Mouse (Mus musculus) midbrain, embryonic 15.5 days (tissue): ENCODE data around the gene Myo18a. TPM values are rescaled to one million over a fixed set of nuclear protein-coding genes. Genes with fewer than 3 reads are reported as not detected.

Experiments used
- ATAC-seq: fragments of 200-750 bp; cut with Nextera tagmentation; replicated peaks from 2 replicates; pipeline ENCODE4 v1.8.0; 2017; ENCODE audit warnings: moderate TSS enrichment
- H3K27ac ChIP-seq: fragments of 300-500 bp; sonication (generic); 2 replicates; pipeline ENCODE4 v1.5.1; 2015; ENCODE audit warnings: mild to moderate bottlenecking, inconsistent platforms
- H3K27me3 ChIP-seq: fragments of 300-500 bp; sonication (generic); replicated peaks from 2 replicates; pipeline ENCODE4 v1.6.1; 2015; ENCODE audit warnings: inconsistent platforms
- H3K36me3 ChIP-seq: fragments of 300-500 bp; sonication (generic); replicated peaks from 2 replicates; pipeline ENCODE4 v1.6.1; 2015; ENCODE audit warnings: inconsistent platforms
- H3K4me1 ChIP-seq: fragments of 300-500 bp; sonication (generic); 2 replicates; pipeline ENCODE4 v1.6.1; 2015; ENCODE audit warnings: inconsistent platforms
- H3K4me2 ChIP-seq: fragments of 300-500 bp; sonication (generic); 2 replicates; pipeline ENCODE4 v1.6.1; 2015; ENCODE audit warnings: inconsistent platforms, mild to moderate bottlenecking, moderate library complexity
- H3K4me3 ChIP-seq: fragments of 300-500 bp; sonication (generic); 2 replicates; pipeline ENCODE4 v1.5.1; 2015; ENCODE audit warnings: mild to moderate bottlenecking, inconsistent platforms
- H3K9ac ChIP-seq: fragments of 300-500 bp; sonication (generic); 2 replicates; pipeline ENCODE4 v1.6.1; 2015; ENCODE audit warnings: mild to moderate bottlenecking, inconsistent platforms
- H3K9me3 ChIP-seq: fragments of 300-500 bp; sonication (generic); 2 replicates; pipeline ENCODE4 v1.6.1; 2016; ENCODE audit warnings: inconsistent platforms
- WGBS: fragments of 180-500 bp; shearing (Covaris S2); methylation state at CpG from one replicate; pipeline ENCODE4 v1.1.7; 2015; ENCODE audit warnings: mixed read lengths; 5-methylcytosine and 5-hydroxymethylcytosine counted together
- polyA plus RNA-seq: library from polyadenylated mRNA; unstranded; fragments of >200 nt; fragmentation: Nextera tagmentation; extraction: Ambion mirVana; gene quantifications from 2 replicates; pipeline ENCODE4 v1.2.1, GENCODE M21; 2015

Myo18a gene
- polyA plus RNA-seq, 1 experiment from 2014 or later, result 58.5 TPM

DNA sequence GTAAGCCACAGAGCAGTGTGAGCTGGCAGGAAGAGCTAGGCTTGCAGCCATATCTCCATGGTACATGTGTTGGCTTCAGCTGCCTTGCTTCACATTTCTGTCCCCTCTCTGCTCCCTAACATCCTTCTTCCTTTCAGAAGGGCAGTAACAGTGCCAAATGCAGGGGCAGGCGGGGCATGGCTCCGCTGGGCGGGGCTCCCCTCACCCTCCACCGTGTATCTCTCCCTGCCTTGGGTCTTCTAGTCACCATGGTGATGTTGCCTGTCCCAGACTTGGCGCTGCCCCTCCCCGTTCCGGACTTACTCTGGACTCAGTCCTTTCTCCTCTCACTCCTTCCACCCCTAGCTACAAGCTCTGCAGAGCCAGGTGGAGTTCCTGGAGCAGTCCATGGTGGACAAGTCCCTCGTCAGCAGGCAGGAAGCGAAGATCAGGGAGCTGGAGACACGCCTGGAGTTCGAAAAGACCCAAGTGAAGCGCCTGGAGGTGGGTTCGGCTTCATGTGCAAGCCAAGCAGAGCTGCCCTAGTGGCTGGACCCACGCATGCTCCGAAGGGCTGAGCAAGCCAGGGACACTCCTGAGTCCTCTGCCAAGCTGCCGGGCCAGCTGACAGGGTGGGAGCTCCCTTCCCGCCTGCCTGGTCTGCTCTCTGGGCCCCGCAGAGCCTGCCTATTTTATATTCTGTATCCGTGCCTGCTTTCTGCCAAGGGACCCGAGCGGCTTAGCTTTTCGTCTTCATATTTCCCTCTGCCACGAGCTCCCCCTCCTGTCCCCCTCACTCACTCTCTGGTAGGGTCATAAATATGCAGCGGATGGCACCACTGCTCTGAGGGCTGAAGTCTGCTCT, 87.6 kb downstream of the Myo18a start:
- Histone ChIP-seq H3K4me2 (peak overlapping the region; percentile 34), H3K9me3 (no peaks in the 10 kb centered on the region), H3K27me3 (no peaks in the 10 kb centered on the region), H3K36me3 (peaks cover 25% of the 10 kb centered on the region), H3K9ac (peak overlapping the region; percentile 9), H3K27ac (peak overlapping the region; percentile 90), H3K4me1 (peaks cover 71% of the 10 kb centered on the region), H3K4me3 (peak overlapping the region; percentile 3)
- WGBS, result 18% methylated on average over 24 of the region's 24 CpGs
- ATAC-seq, result peak; percentile 92

DNA sequence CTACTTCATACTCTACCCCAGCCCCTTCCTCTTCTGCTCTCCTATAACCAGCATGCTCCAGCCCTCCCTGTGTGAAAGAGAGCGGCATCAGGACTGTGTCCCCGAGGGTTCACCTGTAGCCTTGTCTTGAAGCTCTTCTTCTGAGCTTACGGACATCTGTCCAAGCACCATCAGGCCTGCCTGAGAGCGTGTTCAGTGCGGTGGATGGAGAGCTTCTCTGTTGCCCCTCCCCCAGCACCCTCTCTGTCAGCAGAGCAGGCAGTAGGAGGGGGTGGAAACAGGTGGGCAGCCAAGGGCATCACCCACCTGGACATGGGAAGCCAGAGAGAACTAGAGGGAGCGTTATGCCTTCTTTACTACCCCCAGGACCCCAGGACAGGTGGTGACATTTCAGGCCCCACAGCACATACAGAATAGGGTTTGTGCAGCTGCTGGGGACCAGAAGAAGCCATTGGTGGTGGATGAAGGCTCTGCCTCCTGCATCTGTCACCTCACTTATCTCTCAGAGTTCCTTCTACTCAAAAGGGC, 88.5 kb downstream of the Myo18a start:
- peaks cover 81% of the 10 kb centered on the region for H3K4me1 ChIP-seq

DNA sequence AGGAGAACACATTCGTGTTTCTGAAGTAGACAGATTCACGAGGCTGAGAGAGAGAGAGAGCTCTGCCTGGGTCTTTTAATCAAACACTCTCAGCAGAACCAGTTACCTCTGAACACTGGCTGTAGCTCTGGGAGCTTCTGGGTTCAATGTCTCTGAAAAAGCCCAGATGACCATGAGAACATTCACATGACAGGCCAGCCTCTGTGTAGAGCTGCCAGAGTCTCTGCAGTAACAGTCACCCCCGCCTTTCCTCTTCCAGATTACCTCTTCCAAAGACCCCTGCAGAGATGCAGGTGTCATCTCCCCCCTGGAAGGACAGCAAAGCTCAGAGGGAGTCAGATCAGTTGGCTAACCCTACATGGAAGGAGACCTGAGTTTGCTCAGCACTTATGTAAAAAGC, 89.1 kb downstream of the Myo18a start:
- no peak for ATAC-seq
- no peak overlapping the region for H3K9ac ChIP-seq
- H3K27me3 ChIP-seq, result no peaks in the 10 kb centered on the region
- H3K27ac ChIP-seq, result peak overlapping the region; percentile 90
- H3K4me2 ChIP-seq, result no peak overlapping the region
- H3K4me3 ChIP-seq, result no peak overlapping the region
- peaks cover 82% of the 10 kb centered on the region for H3K4me1 ChIP-seq
- H3K36me3 ChIP-seq, result peaks cover 15% of the 10 kb centered on the region
- 57% methylated on average over 3 of the region's 3 CpGs for WGBS
- H3K9me3 ChIP-seq, result no peaks in the 10 kb centered on the region

More for the DNA sequence above, 88.5 kb downstream of the Myo18a start:
- 38% methylated on average over 6 of the region's 6 CpGs for WGBS
- Histone ChIP-seq H3K27ac (peak overlapping the region; percentile 90), H3K4me2 (peak overlapping the region; percentile 34; the same call in 1 of the 2 replicates), H3K9ac (0 out of 2 replicates have a peak overlapping the region, but pooled peaks have one; percentile 21), H3K27me3 (no peaks in the 10 kb centered on the region), H3K9me3 (no peaks in the 10 kb centered on the region), H3K4me3 (no peak overlapping the region), H3K36me3 (peaks cover 16% of the 10 kb centered on the region)
- ATAC-seq, result peak; percentile 21

DNA sequence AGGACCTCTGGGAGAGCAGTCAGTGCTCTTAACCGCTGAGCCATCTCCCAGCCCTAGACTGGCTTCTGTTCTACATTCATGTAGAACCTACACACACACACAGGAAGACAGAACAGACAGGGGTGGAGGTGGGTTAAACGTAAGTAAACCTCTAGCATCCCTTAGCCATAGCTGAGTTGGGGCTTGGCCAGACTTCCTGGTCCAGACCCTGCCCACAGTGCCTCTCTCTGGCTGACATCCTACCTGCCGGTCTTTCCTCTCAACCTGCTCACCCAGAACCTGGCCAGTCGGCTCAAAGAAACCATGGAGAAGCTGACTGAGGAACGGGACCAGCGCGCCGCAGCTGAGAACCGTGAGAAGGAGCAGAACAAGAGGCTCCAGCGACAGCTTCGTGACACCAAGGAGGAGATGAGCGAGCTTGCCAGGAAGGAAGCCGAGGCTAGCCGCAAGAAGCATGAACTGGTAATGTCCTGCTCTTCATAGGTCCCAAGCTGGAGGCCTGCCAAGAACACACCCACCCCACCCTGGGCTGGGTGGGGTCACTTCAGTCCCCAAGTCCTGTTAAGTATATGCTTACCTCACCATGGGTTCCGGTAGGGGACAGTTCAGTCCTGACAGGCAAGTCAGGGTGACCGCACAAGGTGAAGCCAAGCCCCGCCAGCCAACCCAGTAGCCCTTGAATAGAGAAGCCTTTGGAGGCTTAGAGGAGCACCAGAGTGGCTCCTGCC, 90.1 kb downstream of the Myo18a start:
- Histone ChIP-seq H3K4me1 (peaks cover 80% of the 10 kb centered on the region), H3K9ac (no peak overlapping the region), H3K4me3 (no peak overlapping the region), H3K4me2 (no peak overlapping the region), H3K27ac (no peak overlapping the region; the same call in 1 of the 2 replicates), H3K36me3 (peaks cover 15% of the 10 kb centered on the region), H3K9me3 (no peaks in the 10 kb centered on the region), H3K27me3 (no peaks in the 10 kb centered on the region)
- no peak for ATAC-seq
- 95% methylated on average over 17 of the region's 17 CpGs for WGBS

DNA sequence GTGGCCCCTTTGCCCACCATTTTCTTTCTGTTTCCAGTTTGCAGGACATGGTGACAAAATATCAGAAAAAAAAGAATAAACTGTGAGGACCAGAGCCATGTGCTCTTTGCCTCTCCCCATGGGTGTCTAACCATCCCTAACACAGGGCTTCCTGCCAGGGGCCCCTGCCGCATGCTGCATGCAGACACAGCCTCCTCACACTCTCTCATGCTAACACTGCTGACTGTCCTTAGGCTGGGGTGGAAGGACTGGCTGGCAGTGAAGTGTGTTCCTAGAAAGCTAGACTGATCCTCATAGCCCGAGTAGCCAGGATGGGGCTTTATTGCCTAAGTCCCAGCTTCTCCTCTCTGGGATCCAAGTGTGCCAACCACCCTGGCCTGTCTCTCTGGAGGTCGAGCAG, 91.6 kb downstream of the Myo18a start:
- H3K9ac ChIP-seq, result no peak overlapping the region
- no peaks in the 10 kb centered on the region for H3K9me3 ChIP-seq
- no peak overlapping the region for H3K4me3 ChIP-seq
- peaks cover 80% of the 10 kb centered on the region for H3K4me1 ChIP-seq
- H3K27me3 ChIP-seq, result no peaks in the 10 kb centered on the region
- WGBS, result 45% methylated on average over 3 of the region's 3 CpGs
- H3K27ac ChIP-seq, result peak overlapping the region; percentile 72
- H3K4me2 ChIP-seq, result no peak overlapping the region
- peaks cover 11% of the 10 kb centered on the region for H3K36me3 ChIP-seq
- ATAC-seq, result no peak

DNA sequence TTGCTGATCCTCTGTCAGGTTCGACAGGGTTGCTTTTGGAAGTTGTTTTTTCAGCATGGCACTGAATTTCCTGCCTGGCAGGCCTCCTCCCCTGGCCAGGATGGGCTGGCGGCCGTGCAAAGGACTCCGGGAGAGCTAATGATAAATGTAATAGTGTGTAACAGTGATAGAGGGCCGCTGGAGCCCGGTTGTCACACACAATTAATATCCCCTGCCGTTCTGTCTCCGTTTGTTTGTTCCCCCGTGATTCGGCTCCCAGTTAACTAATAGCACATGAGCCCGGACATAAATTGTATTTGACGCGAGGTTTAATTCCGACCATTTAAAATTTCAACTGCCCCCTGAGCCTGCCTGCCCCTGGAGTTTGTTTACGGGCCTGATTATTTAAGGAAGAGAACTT, 92.3 kb downstream of the Myo18a start:
- H3K9ac ChIP-seq, result no peak overlapping the region
- no peaks in the 10 kb centered on the region for H3K9me3 ChIP-seq
- ATAC-seq, result no peak
- peaks cover 77% of the 10 kb centered on the region for H3K4me1 ChIP-seq
- H3K27ac ChIP-seq, result peak overlapping the region; percentile 72
- 29% methylated on average over 15 of the region's 15 CpGs for WGBS
- H3K36me3 ChIP-seq, result peaks cover 6% of the 10 kb centered on the region; the same call in 1 of the 2 replicates
- no peaks in the 10 kb centered on the region for H3K27me3 ChIP-seq
- no peak overlapping the region for H3K4me3 ChIP-seq
- H3K4me2 ChIP-seq, result no peak overlapping the region

DNA sequence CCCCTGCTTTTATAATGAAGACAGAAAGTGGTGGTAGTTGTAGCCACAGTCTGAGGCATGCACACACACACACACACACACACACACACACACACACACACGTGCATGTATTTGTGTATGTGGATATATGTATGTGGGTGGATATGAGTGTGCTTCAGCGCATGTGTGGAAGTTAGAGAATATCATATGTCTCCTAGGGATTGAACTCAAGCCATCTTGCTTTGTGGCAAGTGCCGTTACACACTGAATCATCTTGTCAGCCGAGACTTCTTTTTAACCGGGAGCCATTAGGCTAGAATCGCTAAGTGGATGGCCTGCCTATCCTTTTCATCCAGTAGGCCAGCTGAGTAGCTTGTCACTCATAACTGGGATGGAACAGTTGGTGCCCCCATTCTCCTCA, 94.0 kb downstream of the Myo18a start:
- 70% methylated on average over 6 of the region's 6 CpGs for WGBS
- Histone ChIP-seq H3K4me3 (no peak overlapping the region), H3K4me2 (no peak overlapping the region), H3K9me3 (no peaks in the 10 kb centered on the region), H3K9ac (no peak overlapping the region), H3K36me3 (peaks cover 12% of the 10 kb centered on the region; the same call in 1 of the 2 replicates), H3K27ac (no peak overlapping the region; the same call in 1 of the 2 replicates), H3K4me1 (peaks cover 60% of the 10 kb centered on the region), H3K27me3 (no peaks in the 10 kb centered on the region)
- no peak for ATAC-seq

DNA sequence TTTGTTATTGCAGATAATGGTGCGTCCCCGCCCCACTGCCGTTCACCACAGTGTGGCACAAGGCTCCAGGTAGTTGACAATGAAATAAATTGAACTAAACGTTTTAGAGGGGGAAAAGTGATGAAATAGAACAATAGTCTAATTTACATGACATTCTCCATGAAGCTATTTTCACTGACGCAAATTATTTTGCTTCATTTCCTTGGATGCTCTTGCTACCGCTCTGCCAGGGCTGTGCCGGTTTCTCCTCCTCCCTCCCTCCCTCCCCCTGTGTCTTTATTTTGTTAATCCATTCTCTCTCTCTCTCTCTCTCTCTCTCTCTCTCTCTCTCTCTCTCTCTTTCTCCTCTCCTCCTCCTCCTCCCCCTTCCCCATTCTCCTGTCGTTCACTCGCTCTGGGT, 95.5 kb downstream of the Myo18a start:
- Histone ChIP-seq H3K4me3 (no peak overlapping the region), H3K9ac (no peak overlapping the region), H3K36me3 (peaks cover 9% of the 10 kb centered on the region; the same call in 1 of the 2 replicates), H3K4me1 (peaks cover 59% of the 10 kb centered on the region), H3K9me3 (no peaks in the 10 kb centered on the region), H3K27me3 (0 out of 2 replicates have a peak, but pooled peaks cover under 1% of the 10 kb centered on the region), H3K27ac (peak overlapping the region; percentile 63), H3K4me2 (no peak overlapping the region)
- no peak for ATAC-seq
- WGBS, result 24% methylated on average over 9 of the region's 9 CpGs

DNA sequence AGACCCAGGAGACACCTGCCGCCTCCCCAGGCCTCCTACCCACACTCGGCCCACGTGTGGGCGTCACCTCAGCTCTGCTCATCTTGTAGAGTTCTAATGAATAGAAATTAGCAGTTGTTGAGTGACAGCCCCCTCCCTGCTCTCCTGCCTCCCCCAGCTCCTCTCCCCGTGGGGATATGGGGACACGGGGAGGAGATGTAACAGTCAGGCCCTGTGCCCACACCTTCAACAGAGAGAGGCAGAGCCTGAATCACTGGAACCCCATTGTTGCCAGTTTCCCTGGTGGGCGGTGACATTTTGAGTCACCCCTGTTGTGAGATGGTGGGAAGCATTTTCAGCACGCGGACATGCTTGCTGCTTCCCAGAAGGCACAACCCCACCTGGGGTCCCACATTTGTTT, 97.9 kb downstream of the Myo18a start:
- Histone ChIP-seq H3K9me3 (no peaks in the 10 kb centered on the region), H3K9ac (no peak overlapping the region), H3K4me2 (no peak overlapping the region), H3K4me1 (peaks cover 48% of the 10 kb centered on the region), H3K27ac (no peak overlapping the region), H3K27me3 (0 out of 2 replicates have a peak, but pooled peaks cover 6% of the 10 kb centered on the region), H3K36me3 (peaks cover 6% of the 10 kb centered on the region; the same call in 1 of the 2 replicates), H3K4me3 (no peak overlapping the region)
- WGBS, result 75% methylated on average over 9 of the region's 9 CpGs
- no peak for ATAC-seq

DNA sequence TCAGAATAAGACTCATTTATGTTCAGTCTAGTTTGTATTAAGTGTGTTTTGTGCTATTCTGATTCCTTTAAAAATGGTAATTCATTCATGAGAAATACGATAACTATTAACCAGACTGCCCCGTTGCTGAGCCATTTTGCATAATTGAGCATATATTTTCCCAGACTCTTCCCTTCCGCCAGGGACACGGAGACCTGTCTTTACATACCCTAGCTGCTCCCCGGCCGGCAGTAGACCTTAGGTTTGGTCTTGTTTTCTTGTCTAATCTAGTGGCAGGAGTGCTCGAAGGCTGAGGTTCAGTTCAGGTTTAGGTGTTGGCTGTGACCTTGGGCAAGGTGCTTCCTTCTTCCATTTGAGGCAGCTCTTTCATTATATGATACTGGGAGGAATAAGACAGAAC, 99.8 kb downstream of the Myo18a start:
- WGBS, result 77% methylated on average over 7 of the region's 7 CpGs
- Histone ChIP-seq H3K9me3 (no peaks in the 10 kb centered on the region), H3K36me3 (peaks cover 6% of the 10 kb centered on the region; the same call in 1 of the 2 replicates), H3K4me1 (peaks cover 53% of the 10 kb centered on the region), H3K4me3 (no peak overlapping the region), H3K27ac (no peak overlapping the region; the same call in 1 of the 2 replicates), H3K4me2 (no peak overlapping the region), H3K9ac (no peak overlapping the region), H3K27me3 (0 out of 2 replicates have a peak, but pooled peaks cover 6% of the 10 kb centered on the region)
- ATAC-seq, result no peak

DNA sequence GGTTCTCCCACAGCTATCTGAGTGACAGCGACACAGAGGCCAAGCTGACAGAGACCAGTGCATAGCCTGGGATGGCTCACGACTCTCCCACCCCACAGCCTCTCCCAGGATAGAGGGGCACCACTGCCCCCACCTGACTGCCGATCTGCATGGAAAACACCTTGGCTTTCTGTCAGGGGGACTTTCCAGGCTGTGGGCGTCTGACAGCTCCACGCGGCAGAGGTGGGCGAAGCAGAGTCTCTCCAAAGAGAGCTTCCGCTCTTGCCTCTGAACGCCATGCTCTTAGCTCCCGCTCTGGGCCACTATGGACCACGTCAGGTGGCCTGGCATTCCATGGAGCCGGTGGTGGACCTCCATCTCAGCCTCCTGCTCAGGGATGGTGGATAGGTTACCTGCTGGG, 101.7 kb downstream of the Myo18a start:
- no peaks in the 10 kb centered on the region for H3K9me3 ChIP-seq
- 67% methylated on average over 12 of the region's 12 CpGs for WGBS
- peaks cover 50% of the 10 kb centered on the region for H3K4me1 ChIP-seq
- no peak overlapping the region for H3K27ac ChIP-seq
- no peak overlapping the region for H3K9ac ChIP-seq
- no peak overlapping the region for H3K4me3 ChIP-seq
- no peak overlapping the region for H3K4me2 ChIP-seq
- no peak for ATAC-seq
- H3K27me3 ChIP-seq, result 0 out of 2 replicates have a peak, but pooled peaks cover 6% of the 10 kb centered on the region
- peaks cover 6% of the 10 kb centered on the region; the same call in 1 of the 2 replicates for H3K36me3 ChIP-seq
